Mouse (Mus musculus) urinary bladder, postnatal 25 days (tissue): ENCODE results near the gene Sorcs3.

Experiments used
- DNase-seq: peaks from one replicate; pipeline ENCODE4 v3.0.0; 2022; ENCODE audit warnings: low spot score

Sorcs3 gene

GRCm38 (mm10) chr19:48524527-48525214 is 318.8 kb downstream of the Sorcs3 start:
- no peak for DNase-seq

- no peak for DNase-seq
Measured at GRCm38 (mm10) chr19:48533582-48533981, 327.8 kb downstream of the Sorcs3 start.

GRCm38 (mm10) chr19:48544294-48544693 is 338.5 kb downstream of the Sorcs3 start:
- no peak for DNase-seq

GRCm38 (mm10) chr19:48545421-48546132 is 339.8 kb downstream of the Sorcs3 start:
- no peak for DNase-seq

- no peak for DNase-seq
Measured at GRCm38 (mm10) chr19:48546133-48546448, 340.3 kb downstream of the Sorcs3 start.

- DNase-seq, result no peak
Measured at GRCm38 (mm10) chr19:48548143-48548881, 342.5 kb downstream of the Sorcs3 start.

- DNase-seq, result no peak
Measured at GRCm38 (mm10) chr19:48559432-48559831, 353.6 kb downstream of the Sorcs3 start.

- DNase-seq, result no peak
Measured at GRCm38 (mm10) chr19:48575736-48576135, 369.9 kb downstream of the Sorcs3 start.

- DNase-seq, result no peak
Measured at GRCm38 (mm10) chr19:48577169-48577568, 371.3 kb downstream of the Sorcs3 start.

GRCm38 (mm10) chr19:48584938-48585560 is 379.2 kb downstream of the Sorcs3 start:
- DNase-seq, result no peak

- no peak for DNase-seq
Measured at GRCm38 (mm10) chr19:48616951-48617350, 411.1 kb downstream of the Sorcs3 start.

GRCm38 (mm10) chr19:48630671-48631327 is 425.0 kb downstream of the Sorcs3 start:
- DNase-seq, result no peak

- no peak for DNase-seq
Measured at GRCm38 (mm10) chr19:48642566-48642965, 436.7 kb downstream of the Sorcs3 start.

GRCm38 (mm10) chr19:48649941-48650340 is 444.1 kb downstream of the Sorcs3 start:
- DNase-seq, result no peak

- no peak for DNase-seq
Measured at GRCm38 (mm10) chr19:48651617-48652016, 445.8 kb downstream of the Sorcs3 start.

- no peak for DNase-seq
Measured at GRCm38 (mm10) chr19:48660201-48660600, 454.4 kb downstream of the Sorcs3 start.

GRCm38 (mm10) chr19:48679896-48680295 is 474.1 kb downstream of the Sorcs3 start:
- DNase-seq, result no peak

- no peak for DNase-seq
Measured at GRCm38 (mm10) chr19:48682485-48682884, 476.7 kb downstream of the Sorcs3 start.

- no peak for DNase-seq
Measured at GRCm38 (mm10) chr19:48686369-48686768, 480.5 kb downstream of the Sorcs3 start.

- DNase-seq, result no peak
Measured at GRCm38 (mm10) chr19:48700111-48700658, 494.4 kb downstream of the Sorcs3 start.

- DNase-seq, result no peak
Measured at GRCm38 (mm10) chr19:48703763-48704162, 497.9 kb downstream of the Sorcs3 start.
